Mouse (Mus musculus): Measurements from ENCODE around the gene Dhrs3.

GRCm38 (mm10) chr4:144972948-144973720 lies 80.5 kb downstream of the Dhrs3 start:
- no peak for TF ChIP-seq EP300 (IDR thresholded peaks at IDR 0.05; ENCODE audit: low read depth)
- TF ChIP-seq CTCF (IDR thresholded peaks at IDR 0.05; ENCODE audit: low read depth) = no peak
